Mouse (Mus musculus): ENCODE results near the gene Ptk7.

The Ptk7 gene

GRCm38 (mm10) chr17:46644916-46645475 lies 15.7 kb upstream of the Ptk7 start:
- DNase-seq (ENCODE audit: low read depth, low spot score) = no peak

- no peak for DNase-seq (ENCODE audit: low read depth, low spot score)
Observed at GRCm38 (mm10) chr17:46644152-46644805, 15.0 kb upstream of the Ptk7 start.

- DNase-seq (ENCODE audit: low read depth, low spot score) = no peak
Observed at GRCm38 (mm10) chr17:46642060-46642459, 12.8 kb upstream of the Ptk7 start.

- no peak for DNase-seq (ENCODE audit: low read depth, low spot score)
Observed at GRCm38 (mm10) chr17:46639929-46640328, 10.6 kb upstream of the Ptk7 start.

GRCm38 (mm10) chr17:46636831-46637523 lies 7.7 kb upstream of the Ptk7 start:
- peak; percentile 75 for DNase-seq (ENCODE audit: low read depth, low spot score)

- DNase-seq (ENCODE audit: low read depth, low spot score) = peak; percentile 95
Observed at GRCm38 (mm10) chr17:46629685-46630441, 559 bp upstream of the Ptk7 start.

GRCm38 (mm10) chr17:46628471-46628790 lies 873 bp downstream of the Ptk7 start:
- no peak for DNase-seq (ENCODE audit: low read depth, low spot score)

- DNase-seq (ENCODE audit: low read depth, low spot score) = no peak
Observed at GRCm38 (mm10) chr17:46627409-46627808, 1.9 kb downstream of the Ptk7 start.

- DNase-seq (ENCODE audit: low read depth, low spot score) = no peak
Observed at GRCm38 (mm10) chr17:46624598-46624997, 4.7 kb downstream of the Ptk7 start.

GRCm38 (mm10) chr17:46623819-46624557 lies 5.3 kb downstream of the Ptk7 start:
- peak; percentile 36 for DNase-seq (ENCODE audit: low read depth, low spot score)

GRCm38 (mm10) chr17:46622269-46622668 lies 7.0 kb downstream of the Ptk7 start:
- peak; percentile 48 for DNase-seq (ENCODE audit: low read depth, low spot score)

GRCm38 (mm10) chr17:46621324-46621723 lies 8.0 kb downstream of the Ptk7 start:
- DNase-seq (ENCODE audit: low read depth, low spot score) = no peak

- DNase-seq (ENCODE audit: low read depth, low spot score) = no peak
Observed at GRCm38 (mm10) chr17:46619683-46620357, 9.5 kb downstream of the Ptk7 start.

- DNase-seq (ENCODE audit: low read depth, low spot score) = no peak
Observed at GRCm38 (mm10) chr17:46618769-46619682, 10.3 kb downstream of the Ptk7 start.

- no peak for DNase-seq (ENCODE audit: low read depth, low spot score)
Observed at GRCm38 (mm10) chr17:46618394-46618768, 10.9 kb downstream of the Ptk7 start.

GRCm38 (mm10) chr17:46617799-46618198 lies 11.5 kb downstream of the Ptk7 start:
- DNase-seq (ENCODE audit: low read depth, low spot score) = no peak

GRCm38 (mm10) chr17:46613229-46613628 lies 16.1 kb downstream of the Ptk7 start:
- no peak for DNase-seq (ENCODE audit: low read depth, low spot score)

- no peak for DNase-seq (ENCODE audit: low read depth, low spot score)
Observed at GRCm38 (mm10) chr17:46612820-46613219, 16.5 kb downstream of the Ptk7 start.

- no peak for DNase-seq (ENCODE audit: low read depth, low spot score)
Observed at GRCm38 (mm10) chr17:46612189-46612588, 17.1 kb downstream of the Ptk7 start.

GRCm38 (mm10) chr17:46611316-46611715 lies 18.0 kb downstream of the Ptk7 start:
- peak; percentile 74 for DNase-seq (ENCODE audit: low read depth, low spot score)

Measured in R1 (cell line).